Mouse (Mus musculus): ENCODE data around the gene Olfr1564.
"Not testable (repeated sequence)": the region's sequence is repeated elsewhere in the genome, so short reads cannot be mapped to it uniquely, and the experiment has no call there.

GRCm38 (mm10) chr17:33255319-33255657 lies 33.8 kb upstream of the Olfr1564 start:
- not testable (repeated sequence) for TF ChIP-seq POLR2A (IDR thresholded peaks at IDR 0.05; ENCODE audit: low read depth, low read length); CTCF (conservative IDR thresholded peaks at IDR 0.05; ENCODE audit: insufficient read depth, insufficient read length, low read depth, low read length)

All from kidney, adult 2 months (tissue).